Mouse (Mus musculus) hindbrain, embryonic 16.5 days (tissue): ENCODE results near the gene Lancl1. TPM values are rescaled to one million over a fixed set of nuclear protein-coding genes. Genes with fewer than 3 reads are reported as not detected.

ENCODE experiments used
- ATAC-seq: fragments of 200-750 bp; cut with Nextera tagmentation; 2 replicates; pipeline ENCODE4 v1.8.0; 2017; ENCODE audit warnings: moderate TSS enrichment, moderate library complexity
- H3K27ac ChIP-seq: fragments of 300-500 bp; sonication (generic); 2 replicates; pipeline ENCODE4 v1.5.1; 2014; ENCODE audit warnings: low read depth, mild to moderate bottlenecking, control low read depth, low read length, moderate library complexity
- H3K27me3 ChIP-seq: fragments of 300-500 bp; sonication (generic); replicated peaks from 2 replicates; pipeline ENCODE4 v1.6.1; 2014; ENCODE audit warnings: low read length; ENCODE audit not compliant: control insufficient read depth, insufficient read depth
- H3K36me3 ChIP-seq: fragments of 300-500 bp; sonication (generic); 2 replicates; pipeline ENCODE4 v1.6.1; 2014; ENCODE audit warnings: mild to moderate bottlenecking, low read length, moderate library complexity, mixed read lengths; ENCODE audit not compliant: control insufficient read depth, insufficient read depth
- H3K4me1 ChIP-seq: fragments of 300-500 bp; sonication (generic); 2 replicates; pipeline ENCODE4 v1.6.1; 2014; ENCODE audit warnings: low read depth, low read length; ENCODE audit not compliant: control insufficient read depth, insufficient read depth
- H3K4me2 ChIP-seq: fragments of 300-500 bp; sonication (generic); 2 replicates; pipeline ENCODE4 v1.6.1; 2014; ENCODE audit warnings: mild to moderate bottlenecking, low read length, control low read depth, moderate library complexity
- H3K4me3 ChIP-seq: fragments of 300-500 bp; sonication (generic); 2 replicates; pipeline ENCODE4 v1.5.1; 2014; ENCODE audit warnings: mild to moderate bottlenecking, low read length, control low read depth, moderate library complexity
- H3K9ac ChIP-seq: fragments of 300-500 bp; sonication (generic); 2 replicates; pipeline ENCODE4 v1.6.1; 2014; ENCODE audit warnings: low read depth, mild to moderate bottlenecking, control low read depth, low read length, moderate library complexity
- H3K9me3 ChIP-seq: fragments of 300-500 bp; sonication (generic); 2 replicates; pipeline ENCODE4 v1.6.1; 2014; ENCODE audit warnings: mild to moderate bottlenecking, low read length, moderate library complexity; ENCODE audit not compliant: control insufficient read depth
- WGBS: fragments of 180-500 bp; shearing (Covaris S2); extraction: QIAGEN DNeasy Blood & Tissue Kit; methylation state at CpG from one replicate; pipeline ENCODE4 v1.1.7; 2014; 5-methylcytosine and 5-hydroxymethylcytosine counted together
- polyA plus RNA-seq: library from polyadenylated mRNA; unstranded; fragments of >200 nt; fragmentation: Nextera tagmentation; extraction: Ambion mirVana; gene quantifications from 2 replicates; pipeline ENCODE4 v1.2.1, GENCODE M21; 2015

The Lancl1 gene
- polyA plus RNA-seq, 1 experiment from 2014 or later: 191 TPM

DNA sequence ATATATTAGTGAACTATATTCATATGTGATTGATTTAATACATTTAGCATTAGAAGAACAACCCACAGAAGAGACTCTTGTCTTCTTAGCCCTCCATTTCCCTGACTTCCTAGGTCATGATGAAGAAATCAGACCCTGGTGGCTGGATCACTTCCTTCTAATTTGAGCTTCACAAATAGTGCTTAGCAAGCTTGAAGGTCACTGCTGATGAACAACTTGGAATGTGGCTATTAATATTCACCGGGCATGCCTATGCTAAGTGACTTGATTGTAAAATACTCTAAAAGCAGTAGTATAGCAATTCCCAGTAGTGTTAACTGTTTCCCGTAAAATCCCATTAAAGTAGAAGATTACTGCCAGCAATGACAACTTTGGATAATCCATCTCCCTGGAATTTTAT is 63.2 kb downstream of the Lancl1 start:
- Histone ChIP-seq H3K36me3 (no peaks in the 10 kb centered on the region), H3K4me1 (no peaks in the 10 kb centered on the region), H3K9me3 (no peaks in the 10 kb centered on the region), H3K27ac (no peak overlapping the region), H3K9ac (no peak overlapping the region), H3K27me3 (no peaks in the 10 kb centered on the region), H3K4me2 (no peak overlapping the region), H3K4me3 (no peak overlapping the region)
- no peak for ATAC-seq
- WGBS: 82% methylated on average over 2 of the region's 2 CpGs

DNA sequence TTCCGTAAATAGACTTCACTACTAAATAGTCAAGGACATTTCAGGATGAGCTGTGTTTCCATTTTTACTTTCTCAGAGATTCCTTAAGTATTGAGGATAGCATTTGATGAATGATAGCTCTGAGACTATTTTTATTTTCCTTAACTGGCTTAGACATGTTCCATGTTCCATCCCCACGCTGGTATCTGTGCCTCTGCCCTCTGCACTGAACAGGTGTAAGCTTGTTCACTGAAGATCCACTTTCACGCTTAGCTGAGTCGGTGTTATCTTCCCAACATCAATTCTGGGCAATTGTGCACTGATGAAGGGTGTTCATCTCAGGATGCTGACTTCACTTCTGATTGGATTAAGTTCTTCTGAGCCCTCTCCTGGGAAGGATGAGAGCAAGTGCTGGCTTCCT is 73.8 kb downstream of the Lancl1 start:
- H3K27me3 ChIP-seq: no peaks in the 10 kb centered on the region
- no peak overlapping the region for H3K4me2 ChIP-seq
- ATAC-seq: no peak
- H3K9ac ChIP-seq: no peak overlapping the region
- no peaks in the 10 kb centered on the region for H3K36me3 ChIP-seq
- WGBS: 84% methylated on average over 4 of the region's 4 CpGs
- H3K9me3 ChIP-seq: no peaks in the 10 kb centered on the region
- no peak overlapping the region for H3K27ac ChIP-seq
- H3K4me1 ChIP-seq: no peaks in the 10 kb centered on the region
- H3K4me3 ChIP-seq: no peak overlapping the region

DNA sequence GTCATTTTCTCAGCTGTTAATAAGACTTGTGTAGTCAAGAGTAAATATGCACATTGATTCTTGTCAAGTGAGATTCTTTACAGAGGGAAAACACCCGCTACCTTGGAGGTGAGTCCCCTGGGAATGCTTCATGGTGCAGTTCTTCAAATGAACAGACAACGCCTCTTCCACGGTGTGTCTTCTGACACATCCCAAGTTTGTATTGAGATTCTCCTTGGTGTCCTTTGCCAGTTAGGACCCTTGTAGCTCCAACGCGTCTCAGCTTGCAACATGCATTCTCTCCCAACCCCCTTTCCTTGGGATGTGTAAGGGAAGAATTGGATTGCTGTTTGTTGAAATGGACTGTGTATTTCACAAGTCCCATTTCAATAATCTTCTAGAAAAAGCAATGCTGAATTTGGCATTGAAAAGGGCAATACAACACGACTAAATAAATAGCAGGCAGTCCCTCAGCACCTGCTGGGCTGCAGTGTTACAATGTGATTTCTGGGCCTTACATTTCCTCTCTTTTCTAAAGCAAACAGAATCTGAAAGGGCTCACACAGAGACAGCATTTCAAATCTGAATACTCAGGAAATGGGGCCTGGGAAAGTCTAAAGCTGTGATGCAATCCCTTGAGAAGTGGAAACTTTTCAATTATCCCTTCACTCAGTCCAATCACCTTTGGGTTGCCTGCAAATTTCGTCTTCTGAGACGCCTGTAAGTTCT is 78.0 kb downstream of the Lancl1 start:
- H3K4me1 ChIP-seq: no peaks in the 10 kb centered on the region
- no peaks in the 10 kb centered on the region for H3K27me3 ChIP-seq
- H3K27ac ChIP-seq: no peak overlapping the region
- H3K36me3 ChIP-seq: no peaks in the 10 kb centered on the region
- no peak overlapping the region for H3K4me2 ChIP-seq
- no peak overlapping the region for H3K9ac ChIP-seq
- no peak overlapping the region for H3K4me3 ChIP-seq
- peaks cover 3% of the 10 kb centered on the region for H3K9me3 ChIP-seq
- WGBS: 45% methylated on average over 8 of the region's 8 CpGs
- ATAC-seq: no peak

GRCm38 (mm10) chr1:66957361-66957760 is 81.3 kb downstream of the Lancl1 start:
- no peak overlapping the region for H3K4me3 ChIP-seq
- WGBS: 99% methylated on average over 3 of the region's 3 CpGs

GRCm38 (mm10) chr1:66951086-66951485 is 87.6 kb downstream of the Lancl1 start:
- H3K27ac ChIP-seq: no peak overlapping the region
- no peak for ATAC-seq
- no peaks in the 10 kb centered on the region for H3K4me1 ChIP-seq
- H3K9ac ChIP-seq: no peak overlapping the region
- H3K4me3 ChIP-seq: no peak overlapping the region
- no peaks in the 10 kb centered on the region for H3K27me3 ChIP-seq
- H3K36me3 ChIP-seq: no peaks in the 10 kb centered on the region
- 82% methylated on average over 3 of the region's 3 CpGs for WGBS
- H3K9me3 ChIP-seq: peaks cover 3% of the 10 kb centered on the region
- H3K4me2 ChIP-seq: no peak overlapping the region

More at GRCm38 (mm10) chr1:66957361-66957760, 81.3 kb downstream of the Lancl1 start:
- Histone ChIP-seq H3K4me2 (no peak overlapping the region), H3K27me3 (no peaks in the 10 kb centered on the region), H3K27ac (no peak overlapping the region), H3K9me3 (peaks cover 5% of the 10 kb centered on the region), H3K36me3 (no peaks in the 10 kb centered on the region), H3K4me1 (no peaks in the 10 kb centered on the region), H3K9ac (no peak overlapping the region)
- ATAC-seq: no peak

Other genes starting within 250 kb of the Lancl1 start
- gene Kansl1l, start 221.3 kb downstream of the Lancl1 start, polyA plus RNA-seq: 9.9 and 10.5 TPM in 2 replicates
- gene Acadl, start 175.6 kb downstream of the Lancl1 start, polyA plus RNA-seq: 65.8 and 74.9 TPM in 2 replicates
- gene Myl1, start 93.5 kb downstream of the Lancl1 start, polyA plus RNA-seq: 1.7 and 57.7 TPM in 2 replicates
- gene Cps1, start 84.2 kb upstream of the Lancl1 start, polyA plus RNA-seq: 0.09 and 0.20 TPM in 2 replicates